Mouse (Mus musculus): ENCODE measurements around the gene B4galnt3.

Gene B4galnt3

GRCm38 (mm10) chr6:120187587-120188176 is 106.7 kb downstream of the B4galnt3 start:
- in situ Hi-C loops (cut with MboI, MseI): loop anchor here (5.0 kb wide), 1 partner anchor 45 kb away; no protein-coding TSS in a partner anchor

GRCm38 (mm10) chr6:120186594-120186993 is 107.8 kb downstream of the B4galnt3 start:
- in situ Hi-C loops (cut with MboI, MseI): loop anchor here (5.0 kb wide), 1 partner anchor 44 kb away; no protein-coding TSS in a partner anchor

- in situ Hi-C loops (cut with MboI, MseI): loop anchor here (5.0 kb wide), 1 partner anchor 43 kb away; no protein-coding TSS in a partner anchor
Measured at GRCm38 (mm10) chr6:120185756-120186155, 108.6 kb downstream of the B4galnt3 start.

- in situ Hi-C loops (cut with MboI, MseI): loop anchor here (5.0 kb wide), 1 partner anchor 43 kb away; no protein-coding TSS in a partner anchor
Measured at GRCm38 (mm10) chr6:120185012-120185730, 109.2 kb downstream of the B4galnt3 start.

GRCm38 (mm10) chr6:120183771-120184170 is 110.6 kb downstream of the B4galnt3 start:
- in situ Hi-C loops (cut with MboI, MseI): no loop called here

- in situ Hi-C loops (cut with MboI, MseI): no loop called here
Measured at GRCm38 (mm10) chr6:120182160-120182559, 112.2 kb downstream of the B4galnt3 start.

GRCm38 (mm10) chr6:120180492-120180891 is 113.9 kb downstream of the B4galnt3 start:
- in situ Hi-C loops (cut with MboI, MseI): no loop called here

DNA sequence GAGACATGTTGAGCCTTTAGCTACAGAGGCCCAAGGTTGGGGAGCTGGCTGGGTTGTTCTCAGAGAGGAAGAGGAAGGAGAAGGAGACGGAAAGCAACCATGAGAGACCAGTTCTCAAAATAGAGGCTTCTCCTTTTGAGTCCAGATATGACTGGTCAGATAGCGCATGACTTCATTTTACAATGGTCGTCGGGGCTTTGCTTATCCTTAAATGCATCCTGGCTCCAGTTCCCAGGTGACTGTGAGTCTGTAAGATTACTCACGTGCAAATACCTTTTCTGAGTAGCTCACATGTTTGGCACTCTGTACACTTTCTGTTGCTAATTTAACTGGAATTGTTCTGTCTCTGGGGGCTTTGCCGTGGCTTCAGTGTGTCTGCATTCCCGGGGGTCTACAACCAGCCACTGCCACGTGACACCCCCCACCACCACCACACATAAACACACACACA is 114.6 kb downstream of the B4galnt3 start:
- in situ Hi-C loops (cut with MboI, MseI): no loop called here

DNA sequence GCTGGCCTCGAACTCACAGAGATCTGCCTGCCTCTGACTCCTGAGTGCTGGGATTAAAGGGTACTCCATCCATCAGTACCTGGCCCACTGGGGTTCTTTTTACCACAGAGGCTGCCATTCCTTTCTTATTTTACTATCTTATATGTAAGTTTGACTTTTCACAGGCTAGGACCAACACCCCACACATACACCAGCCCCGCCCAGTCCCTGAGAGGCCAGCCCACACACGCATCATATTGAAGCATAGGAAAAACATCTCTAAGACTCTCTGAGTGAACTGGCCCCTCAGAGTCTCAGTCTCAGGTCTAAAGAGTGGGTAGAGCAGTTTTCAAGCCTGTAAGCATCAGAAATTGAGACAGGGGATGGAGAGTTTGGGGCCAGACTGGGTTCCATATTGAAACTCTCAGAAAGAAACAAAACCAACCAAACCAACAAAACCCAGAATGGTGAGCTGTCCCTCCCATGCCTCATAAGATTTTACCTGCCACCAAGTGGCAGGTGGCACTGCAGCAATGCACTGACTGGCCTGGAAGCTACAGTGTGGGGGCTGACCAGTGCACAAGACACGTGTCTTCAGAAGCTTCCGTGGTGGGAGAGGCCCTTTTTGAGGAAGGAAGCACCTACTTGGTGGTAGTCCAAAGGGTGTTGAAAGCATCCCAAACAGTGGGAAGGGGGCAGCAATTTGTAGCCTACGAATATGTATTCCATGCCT is 115.2 kb downstream of the B4galnt3 start:
- in situ Hi-C loops (cut with MboI, MseI): no loop called here

DNA sequence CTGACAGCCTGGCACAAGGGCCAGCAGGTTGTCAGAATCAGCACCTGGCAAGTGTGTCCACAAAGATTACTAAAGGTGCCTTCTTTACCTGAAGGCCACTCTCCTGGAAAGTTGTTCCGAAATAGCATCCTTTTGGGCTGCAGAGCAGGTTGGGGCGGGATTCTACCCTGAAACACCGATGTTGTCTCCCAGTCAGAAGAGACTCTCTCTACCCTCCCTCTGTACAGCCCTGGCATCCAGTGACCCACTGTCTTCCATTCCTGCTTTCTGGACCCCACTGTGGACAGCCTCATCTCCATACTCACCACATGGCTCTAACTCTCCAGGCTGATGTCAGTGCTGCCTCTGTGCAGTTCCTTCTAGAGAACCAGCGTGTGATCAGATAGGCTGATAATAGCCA is 118.7 kb downstream of the B4galnt3 start:
- in situ Hi-C loops (cut with MboI, MseI): no loop called here

DNA sequence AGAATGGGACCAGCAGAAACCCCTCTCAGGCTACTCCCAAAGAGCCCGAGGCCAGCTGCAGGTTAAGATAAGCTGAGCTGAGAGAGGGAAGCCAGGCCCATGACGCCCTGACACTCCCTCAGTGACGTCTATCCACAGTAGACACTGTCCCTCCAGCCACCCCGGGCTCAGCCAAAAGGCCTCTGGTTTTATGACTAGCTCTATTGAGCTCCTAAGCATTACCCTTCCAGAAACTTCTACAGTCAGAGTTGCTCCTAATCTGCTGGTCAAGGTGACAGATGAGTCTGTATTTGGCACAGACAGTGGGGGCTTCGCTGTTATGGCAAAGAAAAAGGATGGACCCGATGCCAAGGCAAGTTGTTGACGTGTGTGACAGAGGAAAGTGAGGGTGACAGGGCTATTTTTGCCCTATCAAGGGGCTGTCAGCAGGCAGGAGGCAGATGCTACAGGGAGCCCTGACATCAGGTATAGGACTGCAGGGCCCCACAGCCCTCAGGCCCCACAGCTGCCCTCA is 119.7 kb downstream of the B4galnt3 start:
- in situ Hi-C loops (cut with MboI, MseI): no loop called here

GRCm38 (mm10) chr6:120174028-120174601 is 120.2 kb downstream of the B4galnt3 start:
- in situ Hi-C loops (cut with MboI, MseI): no loop called here

- in situ Hi-C loops (cut with MboI, MseI): no loop called here
Measured at GRCm38 (mm10) chr6:120172294-120173017, 121.9 kb downstream of the B4galnt3 start.

- in situ Hi-C loops (cut with MboI, MseI): loop anchor here (5.0 kb wide), 1 partner anchor 55 kb away; no protein-coding TSS in a partner anchor
Measured at GRCm38 (mm10) chr6:120167574-120167973, 126.8 kb downstream of the B4galnt3 start.

DNA sequence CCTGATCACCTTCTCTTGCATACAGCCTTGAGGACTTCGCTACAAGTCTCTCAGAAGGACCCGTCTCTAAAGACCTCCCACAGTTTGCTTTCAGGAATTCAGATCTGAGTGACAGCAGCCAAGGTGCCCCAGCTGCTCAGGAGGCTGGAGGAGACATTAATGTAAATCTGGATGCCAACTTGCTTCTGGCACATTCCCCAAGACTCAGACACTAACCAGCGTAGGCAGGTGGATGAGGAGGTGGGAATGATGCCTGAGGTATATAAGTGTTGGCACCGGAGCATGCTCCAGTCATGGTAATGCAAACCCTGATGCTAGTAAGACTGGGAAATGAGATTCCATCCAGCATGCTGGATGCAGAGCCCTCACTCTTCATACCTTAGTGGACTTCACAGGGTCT is 129.6 kb downstream of the B4galnt3 start:
- in situ Hi-C loops (cut with MboI, MseI): loop anchor here (5.0 kb wide), 1 partner anchor 58 kb away; no protein-coding TSS in a partner anchor

GRCm38 (mm10) chr6:120162928-120163327 is 131.4 kb downstream of the B4galnt3 start:
- in situ Hi-C loops (cut with MboI, MseI): no loop called here

DNA sequence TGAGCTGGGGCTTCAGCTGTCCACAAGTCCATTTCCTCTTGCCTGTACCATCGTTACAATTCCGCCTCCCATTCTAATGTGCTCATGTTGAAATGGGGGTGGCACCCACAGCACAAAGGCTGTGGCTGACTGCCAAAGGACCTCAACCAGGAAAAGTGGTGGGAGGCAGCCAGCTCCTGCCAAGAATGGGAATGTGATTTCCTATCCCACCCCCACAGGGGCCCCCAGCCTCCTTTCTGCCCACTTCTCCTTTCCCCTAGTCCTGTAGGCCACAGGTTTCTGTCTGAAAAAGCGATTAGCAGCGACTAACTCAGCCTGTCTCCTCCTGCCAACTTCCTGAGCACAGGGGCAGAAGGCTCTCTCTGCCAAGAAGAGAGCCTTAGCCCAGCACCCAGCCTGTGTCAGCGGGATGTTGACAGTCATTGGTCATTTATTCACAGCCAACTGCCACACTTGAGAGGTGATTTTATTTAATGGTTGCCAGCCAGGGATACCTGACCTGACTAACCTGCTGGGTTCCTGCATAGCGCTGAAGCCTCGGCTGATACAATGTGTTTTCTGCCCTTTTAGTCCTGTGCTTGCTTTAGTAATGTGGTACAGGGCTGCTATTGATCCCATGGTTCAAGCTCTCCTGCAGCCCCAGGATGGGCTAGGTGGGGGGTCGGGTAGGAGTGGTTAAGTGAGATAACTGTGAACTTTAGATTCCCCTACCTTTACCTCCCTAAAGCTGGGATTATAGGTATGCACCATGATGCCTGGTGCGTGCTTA is 135.0 kb downstream of the B4galnt3 start:
- in situ Hi-C loops (cut with MboI, MseI): no loop called here

GRCm38 (mm10) chr6:120157479-120157878 is 136.9 kb downstream of the B4galnt3 start:
- in situ Hi-C loops (cut with MboI, MseI): no loop called here

- in situ Hi-C loops (cut with MboI, MseI): no loop called here
Measured at GRCm38 (mm10) chr6:120155510-120155909, 138.8 kb downstream of the B4galnt3 start.

Data from regulatory T cell (primary cell).